Mouse (Mus musculus) frontal cortex, adult (tissue): ENCODE results near the gene Mier2.

Source experiments
- ATAC-seq: cut with Nextera tagmentation; 2 replicates; pipeline ENCODE4 v1.9.2; 2017; ENCODE audit warnings: mild to moderate bottlenecking, moderate library complexity, mixed read lengths; ENCODE audit not compliant: low TSS enrichment

Gene Mier2

GRCm38 (mm10) chr10:79554330-79555237 lies at the start of gene Mier2:
Mier2 (minus strand) TSS chr10:79555199.
- peak; percentile 98 for ATAC-seq

- ATAC-seq, result no peak; the same call in 1 of the 2 replicates
Measured at GRCm38 (mm10) chr10:79597936-79598230, 42.9 kb upstream of the Mier2 start.

- peak; percentile 85 for ATAC-seq
Measured at GRCm38 (mm10) chr10:79597051-79597935, 42.3 kb upstream of the Mier2 start.

- ATAC-seq, result peak; percentile 7; the same call in 1 of the 2 replicates
Measured at GRCm38 (mm10) chr10:79595590-79595929, 40.6 kb upstream of the Mier2 start.

- ATAC-seq, result peak; percentile 71
Measured at GRCm38 (mm10) chr10:79594872-79595589, 40.0 kb upstream of the Mier2 start.

- ATAC-seq, result no peak
Measured at GRCm38 (mm10) chr10:79594111-79594510, 39.1 kb upstream of the Mier2 start.

- no peak for ATAC-seq
Measured at GRCm38 (mm10) chr10:79590702-79591101, 35.7 kb upstream of the Mier2 start.

- no peak for ATAC-seq
Measured at GRCm38 (mm10) chr10:79587752-79588126, 32.7 kb upstream of the Mier2 start.

- ATAC-seq, result no peak
Measured at GRCm38 (mm10) chr10:79587061-79587751, 32.2 kb upstream of the Mier2 start, which contains the start of gene Theg. Theg (minus strand) TSS chr10:79587331.

GRCm38 (mm10) chr10:79586243-79586642 lies 31.2 kb upstream of the Mier2 start:
- no peak for ATAC-seq

- no peak for ATAC-seq
Measured at GRCm38 (mm10) chr10:79585723-79586122, 30.7 kb upstream of the Mier2 start.

GRCm38 (mm10) chr10:79585136-79585535 lies 30.1 kb upstream of the Mier2 start:
- no peak for ATAC-seq

GRCm38 (mm10) chr10:79584426-79584825 lies 29.4 kb upstream of the Mier2 start:
- no peak for ATAC-seq

- no peak for ATAC-seq
Measured at GRCm38 (mm10) chr10:79584021-79584420, 29.0 kb upstream of the Mier2 start.

- no peak for ATAC-seq
Measured at GRCm38 (mm10) chr10:79581501-79581900, 26.5 kb upstream of the Mier2 start.

GRCm38 (mm10) chr10:79580811-79581210 lies 25.8 kb upstream of the Mier2 start:
- no peak for ATAC-seq

GRCm38 (mm10) chr10:79580356-79580755 lies 25.4 kb upstream of the Mier2 start:
- no peak for ATAC-seq

GRCm38 (mm10) chr10:79579781-79580180 lies 24.8 kb upstream of the Mier2 start:
- ATAC-seq, result peak; percentile 28; the same call in 1 of the 2 replicates

GRCm38 (mm10) chr10:79578891-79579290 lies 23.9 kb upstream of the Mier2 start:
- ATAC-seq, result no peak

- ATAC-seq, result no peak
Measured at GRCm38 (mm10) chr10:79578276-79578675, 23.3 kb upstream of the Mier2 start.

GRCm38 (mm10) chr10:79577376-79577775 lies 22.4 kb upstream of the Mier2 start:
- no peak for ATAC-seq
